Mouse (Mus musculus): ENCODE data around the gene Stbd1.

- TF ChIP-seq BHLHE40 (IDR thresholded peaks at IDR 0.05; ENCODE audit: borderline replicate concordance, low read depth, low read length), result no peak
- peak in 2 of 3 experiments; percentile 20 to 38; a peak in 2 of 6 replicates for TF ChIP-seq CTCF (IDR thresholded peaks at IDR 0.05 in 2 of 3, conservative IDR thresholded peaks at IDR 0.05 in 1 of 3; ENCODE audit: control insufficient read depth in 1 of 3, insufficient read depth in 1 of 3, low read depth in 2 of 3, low read length in 3 of 3, poor library complexity in 1 of 3, severe bottlenecking in 1 of 3)
- TF ChIP-seq ZNF384 (IDR thresholded peaks at IDR 0.05; ENCODE audit: low read depth, low read length), result no peak
Observed at GRCm38 (mm10) chr5:92633526-92633925, 30.7 kb downstream of the Stbd1 start.

All from MEL (cell line).